Mouse (Mus musculus) MEL (cell line): Measurements from ENCODE around the gene Mylk. TPM values are rescaled to one million over a fixed set of nuclear protein-coding genes. Genes with fewer than 3 reads are reported as not detected.
A peak's percentile ranks its signal among the peaks of the same experiment; 100 is the strongest.

ENCODE experiments used
- DNase-seq: peaks from one replicate; pipeline ENCODE4 v3.0.0; 2011; ENCODE audit warnings: low read depth, low spot score
- H3K27ac ChIP-seq: 2 replicates; pipeline ENCODE4 v1.5.1; 2012; ENCODE audit warnings: low read depth, mild to moderate bottlenecking, control low read depth, low read length, moderate library complexity; ENCODE audit not compliant: control insufficient read depth
- H3K27me3 ChIP-seq, 2 experiments: fragments of 150-350 bp in 1 of 2; sonication (generic) in 1 of 2; 2 replicates each; pipeline ENCODE4 v1.6.1; 2012; ENCODE audit warnings: low read length in 2 of 2, mild to moderate bottlenecking in 2 of 2, improper control_type of control experiment in 1 of 2, moderate library complexity in 1 of 2; ENCODE audit not compliant: insufficient read depth in 2 of 2, control insufficient read depth in 1 of 2
- H3K36me3 ChIP-seq, 2 experiments: 2 replicates each; pipeline ENCODE4 v1.6.1; 2012 to 2014; ENCODE audit warnings: low read length in 2 of 2, improper control_type of control experiment in 1 of 2, inconsistent platforms in 1 of 2, mild to moderate bottlenecking in 1 of 2; ENCODE audit not compliant: insufficient read depth in 2 of 2, control insufficient read depth in 1 of 2
- H3K4me1 ChIP-seq, 2 experiments: fragments of 150-350 bp in 1 of 2; sonication (generic) in 1 of 2; 2 replicates each; pipeline ENCODE4 v1.6.1; 2012; ENCODE audit warnings: low read length in 2 of 2, improper control_type of control experiment in 1 of 2, mild to moderate bottlenecking in 1 of 2; ENCODE audit not compliant: insufficient read depth in 2 of 2, control insufficient read depth in 1 of 2
- H3K4me3 ChIP-seq, 2 experiments: fragments of 150-350 bp in 1 of 2; sonication (generic) in 1 of 2; 2 replicates each; pipeline ENCODE4 v1.5.1; 2012; ENCODE audit warnings: low read depth in 2 of 2, low read length in 2 of 2, mild to moderate bottlenecking in 2 of 2, moderate library complexity in 2 of 2, control low read depth in 1 of 2, improper control_type of control experiment in 1 of 2; ENCODE audit not compliant: control insufficient read depth in 1 of 2, insufficient read depth in 1 of 2
- H3K79me2 ChIP-seq: 2 replicates; pipeline ENCODE4 v1.6.1; 2012; ENCODE audit warnings: mild to moderate bottlenecking, low read length, moderate library complexity; ENCODE audit not compliant: control insufficient read depth, poor library complexity, insufficient read depth
- H3K9ac ChIP-seq: 2 replicates; pipeline ENCODE4 v1.6.1; 2012; ENCODE audit warnings: low read depth, mild to moderate bottlenecking, control low read depth, low read length, moderate library complexity; ENCODE audit not compliant: control insufficient read depth, poor library complexity, severe bottlenecking
- H3K9me3 ChIP-seq: fragments of 150-350 bp; sonication (generic); replicated peaks from 2 replicates; pipeline ENCODE4 v1.6.1; 2012; ENCODE audit warnings: mild to moderate bottlenecking, low read length, improper control_type of control experiment, moderate library complexity; ENCODE audit not compliant: insufficient read depth
- BHLHE40 ChIP-seq: IDR thresholded peaks from 2 replicates; pipeline ENCODE4 v1.6.1; 2012; ENCODE audit warnings: low read depth, mild to moderate bottlenecking, inconsistent platforms, low read length, improper control_type of control experiment, borderline replicate concordance
- CHD2 ChIP-seq: IDR thresholded peaks from 2 replicates; pipeline ENCODE4 v1.6.1; 2011; ENCODE audit warnings: low read length, improper control_type of control experiment
- CTCF ChIP-seq, 3 experiments: IDR thresholded peaks in 2 of 3; conservative IDR thresholded peaks in 1 of 3; 2 replicates each; pipeline ENCODE4 v1.5.1; 2011 to 2012; ENCODE audit warnings: low read length in 3 of 3, low read depth in 2 of 3, mild to moderate bottlenecking in 2 of 3, improper control_type of control experiment in 1 of 3, inconsistent platforms in 1 of 3, mixed read lengths in 1 of 3, moderate library complexity in 1 of 3; ENCODE audit not compliant: control insufficient read depth in 1 of 3, insufficient read depth in 1 of 3, poor library complexity in 1 of 3, severe bottlenecking in 1 of 3
- EP300 ChIP-seq, 2 experiments: IDR thresholded peaks; 2 replicates each; pipeline ENCODE4 v1.6.1; 2011; ENCODE audit warnings: improper control_type of control experiment in 2 of 2, low read length in 2 of 2, low read depth in 1 of 2, mild to moderate bottlenecking in 1 of 2
- GABPA ChIP-seq: IDR thresholded peaks from 2 replicates; pipeline ENCODE4 v1.6.1; 2012; ENCODE audit warnings: low read depth, mild to moderate bottlenecking, inconsistent platforms, low read length, improper control_type of control experiment, moderate library complexity
- GATA1 ChIP-seq: IDR thresholded peaks from 2 replicates; pipeline ENCODE4 v1.6.1; 2011; ENCODE audit warnings: low read depth, low read length, improper control_type of control experiment
- HCFC1 ChIP-seq: IDR thresholded peaks from 2 replicates; pipeline ENCODE4 v1.6.1; 2012; ENCODE audit warnings: low read depth, mild to moderate bottlenecking, inconsistent platforms, low read length, improper control_type of control experiment, moderate library complexity
- MAX ChIP-seq: IDR thresholded peaks from 2 replicates; pipeline ENCODE4 v1.6.1; 2011; ENCODE audit warnings: low read length, improper control_type of control experiment
- MAZ ChIP-seq: IDR thresholded peaks from 2 replicates; pipeline ENCODE4 v1.6.1; 2012; ENCODE audit warnings: low read depth, mild to moderate bottlenecking, inconsistent platforms, low read length, improper control_type of control experiment
- MYB ChIP-seq: IDR thresholded peaks from 2 replicates; pipeline ENCODE4 v1.6.1; 2011; ENCODE audit warnings: mild to moderate bottlenecking, low read depth, low read length, improper control_type of control experiment
- MYC ChIP-seq: IDR thresholded peaks from 2 replicates; pipeline ENCODE4 v1.6.1; 2011; ENCODE audit warnings: low read depth, mild to moderate bottlenecking, low read length, improper control_type of control experiment, moderate library complexity
- NRF1 ChIP-seq: IDR thresholded peaks from 2 replicates; pipeline ENCODE4 v1.6.1; 2014; ENCODE audit warnings: low read depth, mild to moderate bottlenecking, inconsistent platforms, low read length, improper control_type of control experiment, moderate library complexity; ENCODE audit not compliant: poor library complexity, insufficient read depth, severe bottlenecking
- POLR2A ChIP-seq, 2 experiments: IDR thresholded peaks; 2 replicates each; pipeline ENCODE4 v1.6.1; 2011 to 2012; ENCODE audit warnings: low read length in 2 of 2, mild to moderate bottlenecking in 2 of 2, control low read depth in 1 of 2, improper control_type of control experiment in 1 of 2, low read depth in 1 of 2, moderate library complexity in 1 of 2; ENCODE audit not compliant: control insufficient read depth in 1 of 2, insufficient read depth in 1 of 2, poor library complexity in 1 of 2
- POLR2AphosphoS5 ChIP-seq: IDR thresholded peaks from 2 replicates; pipeline ENCODE4 v1.6.1; 2012; ENCODE audit warnings: low read depth, borderline replicate concordance, mild to moderate bottlenecking, inconsistent platforms, low read length, moderate library complexity, mixed read lengths
- RCOR1 ChIP-seq: IDR thresholded peaks from 2 replicates; pipeline ENCODE4 v1.6.1; 2012; ENCODE audit warnings: low read depth, mild to moderate bottlenecking, inconsistent platforms, low read length, improper control_type of control experiment
- SIN3A ChIP-seq: IDR thresholded peaks from 2 replicates; pipeline ENCODE4 v1.6.1; 2012; ENCODE audit warnings: low read length, improper control_type of control experiment, inconsistent platforms
- UBTF ChIP-seq: IDR thresholded peaks from 2 replicates; pipeline ENCODE4 v1.6.1; 2012; ENCODE audit warnings: low read depth, mild to moderate bottlenecking, inconsistent platforms, low read length, improper control_type of control experiment, moderate library complexity, borderline replicate concordance; ENCODE audit not compliant: insufficient read depth
- USF1 ChIP-seq: IDR thresholded peaks from 2 replicates; pipeline ENCODE4 v1.6.1; 2014; ENCODE audit warnings: low read depth, mild to moderate bottlenecking, inconsistent platforms, low read length, improper control_type of control experiment, moderate library complexity
- polyA plus RNA-seq, 2 experiments: library from polyadenylated mRNA; stranded (reverse) in 1 of 2; unstranded in 1 of 2; fragments of >175 nt in 1 of 2; fragments of >200 nt in 1 of 2; gene quantifications; 2 replicates each; pipeline versions ENCODE4 v1.2.1 to v1.2.4; 2012; ENCODE audit warnings: low replicate concordance in 2 of 2, low read depth in 1 of 2; ENCODE audit not compliant: insufficient read length in 2 of 2, insufficient read depth in 1 of 2, missing spikeins in 1 of 2
- total RNA-seq: library from RNA; depleted of rRNA; stranded (reverse); fragments of 300-350 nt; gene quantifications from 2 replicates; pipeline ENCODE4 v1.2.3, GENCODE M21; 2012

Mylk gene
- total and polyA plus RNA-seq, 3 experiments, result not detected

DNA sequence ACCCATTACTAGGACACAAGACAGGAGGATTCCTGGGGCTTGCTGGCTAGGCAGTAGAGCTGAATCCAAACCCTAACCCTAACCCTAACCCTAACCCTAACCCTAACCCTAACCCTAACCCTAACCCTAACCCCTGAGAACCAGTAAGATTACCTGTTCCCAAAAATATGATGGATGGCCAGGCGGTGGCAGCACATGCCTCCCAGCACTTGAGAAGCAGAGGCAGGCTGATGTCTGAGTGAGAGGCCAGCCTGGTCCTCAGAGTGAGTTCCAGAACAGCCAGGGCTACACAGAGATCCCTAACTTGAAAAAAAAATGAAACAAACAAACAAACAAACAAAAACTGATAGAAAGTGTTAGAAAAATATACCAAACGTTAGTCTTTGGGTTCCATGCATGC, 2.1 kb upstream of the Mylk start:
- no peak overlapping the region for H3K9ac ChIP-seq
- no peak overlapping the region for H3K27ac ChIP-seq
- no peak overlapping the region for H3K4me3 ChIP-seq
- H3K4me1 ChIP-seq, result no peaks in the 10 kb centered on the region
- no peak for DNase-seq
- H3K36me3 ChIP-seq, result no peaks in the 10 kb centered on the region
- no peaks in the 10 kb centered on the region for H3K27me3 ChIP-seq
- TF ChIP-seq CTCF (IDR thresholded peaks at IDR 0.05 in 2 of 3, conservative IDR thresholded peaks at IDR 0.05 in 1 of 3; ENCODE audit: control insufficient read depth in 1 of 3, insufficient read depth in 1 of 3, low read depth in 2 of 3, low read length in 3 of 3, poor library complexity in 1 of 3, severe bottlenecking in 1 of 3) (peak in 1 of 3 experiments; percentile 13; a peak in 1 of 6 replicates), CHD2 (no peak)
- no peaks in the 10 kb centered on the region for H3K79me2 ChIP-seq
- H3K9me3 ChIP-seq, result no peaks in the 10 kb centered on the region

DNA sequence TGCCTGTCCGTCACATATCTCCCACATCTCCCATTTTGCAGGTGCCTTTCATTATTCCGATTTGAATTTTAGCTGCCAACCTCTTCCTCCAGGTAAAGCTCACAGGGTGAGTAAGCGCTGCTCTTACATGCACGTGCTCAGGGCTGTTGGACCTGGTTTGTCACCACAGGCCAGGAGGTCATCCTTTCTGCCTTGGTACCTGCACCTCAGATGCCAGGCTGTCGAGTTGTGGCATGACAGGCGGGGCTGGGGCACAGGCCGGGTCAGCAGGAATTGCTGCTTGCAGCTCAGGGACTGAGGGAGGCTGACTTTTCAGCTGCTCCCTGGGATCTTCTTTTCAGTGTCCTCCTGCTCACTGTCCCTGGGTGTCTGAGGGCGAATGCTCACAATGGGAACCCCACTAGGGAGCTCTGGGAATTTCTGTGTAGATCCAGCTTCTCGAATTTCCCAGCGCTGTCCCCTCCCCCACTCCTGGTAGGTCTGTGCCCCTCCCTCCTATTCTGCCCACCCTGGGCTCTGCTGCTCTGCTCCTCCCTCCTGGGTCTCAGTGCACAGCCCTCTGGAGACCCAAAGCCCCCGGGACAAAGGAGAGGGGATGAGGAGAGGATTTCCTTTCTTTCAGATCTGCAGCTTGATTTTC, 3.2 kb downstream of the Mylk start:
- no peaks in the 10 kb centered on the region for H3K27me3 ChIP-seq
- no peak overlapping the region for H3K4me3 ChIP-seq
- TF ChIP-seq POLR2A (IDR thresholded peaks at IDR 0.05; ENCODE audit: control insufficient read depth in 1 of 2, insufficient read depth in 1 of 2, low read depth in 1 of 2, low read length in 2 of 2, poor library complexity in 1 of 2) (no peak), NRF1 (no peak), HCFC1 (no peak), SIN3A (no peak), MYB (no peak), USF1 (no peak), GATA1 (no peak), GABPA (no peak), EP300 (IDR thresholded peaks at IDR 0.05; ENCODE audit: low read depth in 1 of 2, low read length in 2 of 2) (no peak), MAX (no peak), BHLHE40 (no peak), MYC (no peak), MAZ (no peak), UBTF (no peak), RCOR1 (no peak), POLR2AphosphoS5 (no peak)
- H3K9ac ChIP-seq, result no peak overlapping the region
- no peaks in the 10 kb centered on the region for H3K79me2 ChIP-seq
- no peaks in the 10 kb centered on the region for H3K36me3 ChIP-seq
- no peak overlapping the region for H3K27ac ChIP-seq
- H3K9me3 ChIP-seq, result no peaks in the 10 kb centered on the region
- no peak for DNase-seq
- no peaks in the 10 kb centered on the region for H3K4me1 ChIP-seq
